Mouse (Mus musculus) kidney, postnatal 36 days (tissue): Measurements from ENCODE around the gene Cuedc2.
A peak's percentile ranks its signal among the peaks of the same experiment; 100 is the strongest.

Experiments used
- DNase-seq, 2 experiments: peaks; one replicate each; pipeline ENCODE4 v3.0.0; 2021 to 2022; ENCODE audit warnings: mixed read lengths in 2 of 2

Cuedc2 gene

DNA sequence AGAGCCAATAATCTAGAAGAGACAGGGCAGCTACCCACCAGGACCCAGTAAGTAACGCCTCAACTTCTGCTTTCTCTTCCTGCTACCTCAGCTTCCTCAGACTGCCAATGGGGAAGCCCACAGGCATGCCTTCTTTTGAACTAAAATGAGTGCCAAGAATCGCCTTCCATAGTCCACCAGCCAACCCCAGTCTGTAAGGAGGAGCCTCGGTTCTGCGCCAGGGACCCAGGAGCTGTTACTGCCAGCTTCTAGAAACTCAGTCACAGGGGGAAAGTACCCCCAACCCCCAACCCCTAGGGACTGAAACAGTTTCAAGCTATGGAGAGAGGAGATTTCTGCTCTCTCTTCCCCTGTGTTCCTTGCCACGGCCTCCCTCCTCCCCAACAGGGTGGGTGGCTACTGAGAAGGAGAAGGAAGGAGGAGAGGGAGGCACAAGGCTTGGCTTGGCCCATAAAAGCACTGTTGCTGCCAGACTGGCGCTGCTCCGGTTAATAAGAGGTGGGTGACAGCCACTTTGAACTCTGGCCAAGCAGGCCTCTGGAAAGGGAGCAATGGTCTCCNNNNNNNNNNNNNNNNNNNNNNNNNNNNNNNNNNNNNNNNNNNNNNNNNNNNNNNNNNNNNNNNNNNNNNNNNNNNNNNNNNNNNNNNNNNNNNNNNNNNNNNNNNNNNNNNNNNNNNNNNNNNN is 927 bp upstream of the Cuedc2 start:
- DNase-seq = no peak

DNA sequence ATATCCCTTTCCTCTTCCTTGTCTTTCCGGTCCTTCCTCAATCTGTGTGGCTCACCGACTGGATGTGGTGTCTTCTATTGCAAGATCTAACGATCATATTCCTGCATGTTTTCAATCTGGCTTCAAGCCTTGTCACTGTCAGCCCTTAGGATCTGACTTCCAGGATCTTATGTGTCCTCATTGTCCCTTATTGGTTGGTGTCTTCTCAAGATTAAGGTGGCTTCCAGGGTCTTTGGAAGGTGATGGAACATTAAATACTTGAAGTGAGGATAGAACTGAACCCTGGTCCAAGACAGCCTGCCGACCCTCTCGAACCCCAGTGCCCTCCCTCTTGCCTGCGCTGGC is 412 bp upstream of the Cuedc2 start:
- no peak for DNase-seq

DNA sequence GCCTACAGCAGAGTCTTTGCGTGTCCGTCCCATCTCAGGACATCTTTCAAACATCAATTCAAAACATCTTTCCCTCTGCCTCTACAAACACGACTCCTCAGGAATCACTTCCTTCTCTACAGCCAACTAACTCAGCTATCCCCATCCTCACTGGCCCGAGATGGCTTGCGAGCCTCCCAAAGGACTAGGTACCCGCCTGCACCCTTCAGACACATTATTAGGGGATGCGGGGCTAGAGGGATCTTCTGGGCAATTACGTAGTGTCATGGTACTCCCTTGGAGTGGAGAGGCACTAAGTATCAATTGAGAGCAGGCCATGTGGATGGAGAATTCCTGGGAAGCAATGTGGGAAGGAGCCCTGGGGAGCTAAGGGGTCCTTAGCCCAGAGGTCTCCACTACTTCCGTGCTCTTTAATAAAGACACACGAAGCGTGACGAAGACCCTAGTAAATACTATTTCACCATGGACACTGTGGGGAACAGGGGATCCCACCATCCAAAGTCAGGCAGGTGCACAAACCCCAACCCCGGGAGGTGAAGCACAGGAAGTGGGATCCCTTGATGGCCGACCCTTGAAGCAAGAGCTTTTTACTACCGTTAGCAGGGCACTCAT is 677 bp downstream of the Cuedc2 start:
- DNase-seq = no peak

DNA sequence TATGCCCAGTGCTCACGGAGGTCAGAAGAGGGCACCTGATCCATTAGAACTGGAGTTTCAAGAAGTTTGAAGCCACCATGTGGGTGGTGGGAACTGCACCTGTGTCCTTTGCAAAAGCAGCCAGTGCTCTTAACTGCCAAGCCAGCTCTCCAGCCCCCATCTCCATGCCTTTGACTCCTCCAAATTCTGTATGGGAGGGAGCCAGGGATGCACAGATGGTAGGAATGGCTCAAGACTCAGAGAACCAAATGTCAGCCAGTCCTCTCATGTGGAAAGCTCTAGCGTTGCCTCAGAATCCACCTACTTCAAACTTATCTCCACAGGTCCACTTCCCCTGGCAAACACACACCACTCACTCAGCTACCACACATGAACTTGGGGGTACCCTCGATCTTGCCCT is 4.6 kb downstream of the Cuedc2 start:
- no peak for DNase-seq

DNA sequence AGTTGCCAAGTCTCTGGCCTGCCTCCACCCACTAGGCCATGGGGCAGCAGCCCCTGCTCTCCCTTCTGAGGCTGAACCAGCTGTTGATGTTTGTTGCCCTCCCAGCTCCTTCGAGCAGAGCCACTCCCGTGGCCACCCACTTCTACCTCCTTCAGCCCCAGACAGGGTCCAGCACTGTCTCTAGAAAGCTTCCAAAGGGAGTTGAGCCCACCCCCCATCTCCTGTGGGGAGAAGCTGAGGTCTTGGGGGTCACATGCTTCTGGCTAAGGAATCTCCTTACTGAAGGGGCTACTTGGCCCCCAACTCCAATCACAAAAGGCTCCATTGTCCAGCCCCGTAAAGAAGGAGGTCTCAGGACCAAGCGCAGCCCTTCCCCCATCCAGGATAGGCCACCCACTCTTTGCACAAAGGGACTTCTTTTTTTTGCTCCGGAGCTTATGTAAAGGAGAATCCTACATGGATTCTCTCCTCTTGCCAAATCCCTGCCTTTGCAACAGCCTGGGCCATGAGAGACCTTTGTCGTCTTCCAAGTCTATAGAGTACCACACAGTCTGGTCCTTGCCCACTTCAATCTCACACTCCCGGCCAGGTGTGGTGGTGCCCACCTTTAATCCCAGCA is 5.7 kb downstream of the Cuedc2 start:
- no peak for DNase-seq

DNA sequence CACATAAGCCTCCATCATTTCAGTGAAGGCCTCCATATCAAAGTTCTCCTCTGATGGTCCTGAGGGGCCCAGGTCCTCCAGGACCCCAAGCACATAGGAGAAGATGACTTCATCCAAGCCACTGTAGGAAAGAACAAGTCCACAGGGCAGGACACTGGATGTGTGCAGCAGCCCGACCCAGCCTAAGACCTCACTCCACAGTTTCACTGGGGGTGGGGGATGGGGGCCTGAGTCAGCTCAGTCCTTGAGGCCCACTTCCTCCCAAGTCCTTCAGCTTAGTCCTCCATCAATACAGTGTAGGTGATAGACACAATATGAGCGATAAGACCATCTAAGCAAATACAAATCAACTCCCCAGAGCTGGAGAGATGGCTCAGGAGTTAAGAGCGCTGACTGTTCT is 6.6 kb downstream of the Cuedc2 start:
- DNase-seq = no peak

DNA sequence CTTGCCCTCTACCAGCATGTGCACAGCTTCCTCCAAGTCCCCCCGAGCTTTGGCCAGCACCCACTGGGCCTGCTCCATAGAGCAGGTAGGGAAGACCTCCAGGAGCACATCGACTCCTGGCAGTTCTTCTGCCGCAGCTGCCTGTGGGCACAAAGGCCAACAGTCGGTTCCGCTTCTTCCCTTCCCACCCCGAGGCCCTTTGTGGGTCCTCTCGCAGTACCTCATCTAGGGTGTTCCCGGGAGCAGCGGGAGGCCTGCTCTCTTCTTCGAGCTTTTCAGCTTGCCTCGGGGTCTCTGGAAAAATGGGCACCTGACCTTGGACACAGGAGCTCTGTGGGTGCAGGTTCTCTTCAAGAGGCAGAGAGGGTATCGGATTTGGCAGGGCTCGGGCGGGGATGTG is 7.2 kb downstream of the Cuedc2 start:
- DNase-seq = no peak

DNA sequence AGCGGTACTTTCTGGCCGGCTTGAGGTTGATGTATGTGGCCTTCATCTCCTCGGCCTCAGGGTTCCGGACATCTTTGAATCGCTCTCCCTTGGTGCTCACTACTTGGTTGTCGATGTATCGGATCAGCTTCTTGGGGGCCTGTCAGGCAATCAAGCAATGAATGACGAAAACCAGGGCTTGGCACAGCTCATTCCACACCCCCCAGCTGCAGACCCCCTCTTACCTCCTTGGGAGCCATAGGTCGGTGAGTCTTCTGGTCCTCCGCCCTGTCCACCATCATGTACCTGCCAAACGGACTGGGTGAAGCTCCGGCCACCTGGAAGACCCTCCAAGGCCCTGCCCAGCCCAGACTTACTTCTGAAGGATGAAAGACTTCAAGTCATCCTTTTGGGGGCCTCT is 7.8 kb downstream of the Cuedc2 start:
- DNase-seq = no peak

DNA sequence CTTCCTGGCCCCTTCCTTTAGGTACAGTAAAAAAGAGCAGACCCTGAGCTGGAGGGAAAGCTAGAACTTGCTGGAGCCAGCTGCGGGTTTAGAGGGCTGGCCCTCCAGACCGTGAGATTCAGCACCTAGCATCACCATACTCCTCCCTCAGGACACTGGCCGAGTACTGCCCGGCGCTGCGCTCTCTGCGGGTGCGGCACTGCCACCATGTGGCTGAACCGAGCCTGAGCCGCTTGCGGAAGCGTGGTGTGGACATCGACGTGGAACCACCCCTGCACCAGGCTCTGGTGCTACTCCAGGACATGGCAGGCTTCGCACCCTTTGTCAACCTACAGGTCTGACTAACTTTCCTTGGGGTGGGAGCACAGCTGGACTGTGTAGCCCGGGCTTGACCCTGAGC is 8.6 kb downstream of the Cuedc2 start:
- DNase-seq = peak; percentile 86 to 93

DNA sequence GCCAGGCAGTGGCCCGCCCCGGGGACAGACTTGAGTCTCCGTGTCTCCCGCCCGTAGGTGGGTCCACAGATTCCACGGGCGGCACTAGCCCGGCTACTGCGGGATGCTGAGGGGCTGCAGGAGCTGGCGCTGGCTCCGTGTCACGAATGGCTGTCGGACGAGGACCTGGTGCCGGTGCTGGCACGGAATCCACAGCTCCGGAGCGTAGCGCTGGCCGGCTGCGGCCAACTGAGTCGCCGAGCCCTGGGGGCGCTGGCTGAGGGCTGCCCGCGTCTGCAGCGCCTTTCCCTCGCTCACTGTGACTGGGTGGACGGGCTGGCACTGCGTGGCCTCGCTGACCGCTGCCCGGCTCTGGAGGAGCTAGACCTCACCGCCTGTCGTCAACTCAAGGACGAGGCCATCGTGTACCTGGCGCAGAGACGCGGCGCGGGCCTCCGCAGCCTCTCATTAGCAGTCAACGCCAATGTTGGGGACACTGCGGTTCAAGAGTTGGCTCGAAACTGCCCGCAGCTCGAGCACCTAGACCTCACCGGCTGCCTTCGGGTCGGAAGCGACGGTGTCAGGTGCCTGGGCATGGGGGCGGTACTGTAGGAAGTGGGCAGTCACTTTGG is 9.4 kb downstream of the Cuedc2 start:
- peak in 1 of 2 experiments; percentile 48 for DNase-seq

DNA sequence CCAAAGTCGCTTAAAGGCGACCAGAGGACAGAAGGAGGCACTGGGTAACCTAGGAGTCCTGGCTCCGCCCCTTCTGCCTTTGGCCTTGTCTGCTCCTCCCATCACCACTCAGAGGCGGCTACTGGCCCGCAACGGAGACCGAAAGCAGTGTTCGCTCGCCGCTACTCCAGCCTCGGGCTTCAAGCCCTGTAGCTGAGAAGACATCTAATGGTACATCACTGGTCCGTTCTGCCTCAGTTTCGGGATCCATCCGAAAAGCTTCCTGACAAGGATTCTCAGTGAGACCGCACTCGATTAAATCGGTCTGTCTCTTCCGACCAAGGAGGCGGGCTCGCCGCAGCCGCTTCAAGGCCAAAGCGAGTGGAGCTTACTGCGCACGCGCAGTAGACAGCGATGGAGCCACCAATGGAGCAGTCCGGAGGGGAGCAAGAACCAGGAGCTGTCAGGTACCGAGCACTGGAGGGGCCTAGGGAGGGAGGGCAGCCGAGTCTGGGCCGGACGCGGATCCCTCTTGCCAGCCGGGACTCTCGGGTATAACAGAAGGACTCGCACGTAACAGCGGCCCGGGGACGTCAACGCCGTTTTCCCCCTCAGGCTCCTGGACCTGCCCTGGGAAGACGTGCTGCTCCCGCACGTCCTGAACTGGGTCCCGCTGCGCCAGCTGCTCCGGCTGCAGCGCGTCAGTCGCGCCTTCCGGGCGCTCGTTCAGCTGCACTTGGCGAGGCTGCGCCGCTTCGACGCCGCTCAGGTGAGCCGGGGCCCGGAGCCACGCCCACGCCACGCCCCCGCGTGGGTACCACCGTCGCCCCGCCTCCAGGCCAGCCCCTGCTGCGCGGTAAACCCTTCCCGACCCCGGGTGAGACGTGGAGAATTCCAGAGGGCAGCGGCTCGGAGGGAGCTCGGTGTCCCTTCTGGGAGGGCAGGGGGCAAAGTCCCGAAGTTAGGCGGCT is 10.1 kb downstream of the Cuedc2 start, which contains the start of gene Fbxl15:
Gene Fbxl15 (plus strand): TSS at position 104 of the 950 bp plus-strand sequence.
- DNase-seq = peak; percentile 95

DNA sequence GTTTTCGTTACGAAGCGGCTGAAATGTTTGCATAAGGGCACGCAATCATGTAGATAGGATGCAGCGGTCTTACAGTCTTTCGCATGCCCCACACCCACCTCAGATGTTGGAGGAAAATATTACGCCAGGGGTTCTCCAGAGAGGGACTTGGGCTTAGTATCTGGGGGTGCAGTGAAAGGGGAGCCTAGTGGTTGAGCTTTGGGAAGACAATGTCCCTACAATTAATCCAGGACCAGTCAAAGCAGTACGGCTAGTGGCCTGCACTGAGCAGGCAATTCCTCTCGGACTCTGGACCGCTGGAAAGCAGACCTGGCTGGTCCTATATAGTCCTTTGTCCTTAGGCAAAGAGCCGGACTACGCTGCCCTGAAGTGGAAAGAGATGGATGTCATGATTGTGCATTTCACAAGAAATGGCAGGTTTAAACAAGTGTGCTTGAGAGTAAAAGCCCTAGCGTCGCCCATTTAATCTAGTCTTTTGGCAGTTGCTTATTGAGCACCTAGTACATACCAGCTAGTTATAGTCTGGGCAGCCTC is 10.9 kb downstream of the Cuedc2 start:
- peak; percentile 20 to 37 for DNase-seq

DNA sequence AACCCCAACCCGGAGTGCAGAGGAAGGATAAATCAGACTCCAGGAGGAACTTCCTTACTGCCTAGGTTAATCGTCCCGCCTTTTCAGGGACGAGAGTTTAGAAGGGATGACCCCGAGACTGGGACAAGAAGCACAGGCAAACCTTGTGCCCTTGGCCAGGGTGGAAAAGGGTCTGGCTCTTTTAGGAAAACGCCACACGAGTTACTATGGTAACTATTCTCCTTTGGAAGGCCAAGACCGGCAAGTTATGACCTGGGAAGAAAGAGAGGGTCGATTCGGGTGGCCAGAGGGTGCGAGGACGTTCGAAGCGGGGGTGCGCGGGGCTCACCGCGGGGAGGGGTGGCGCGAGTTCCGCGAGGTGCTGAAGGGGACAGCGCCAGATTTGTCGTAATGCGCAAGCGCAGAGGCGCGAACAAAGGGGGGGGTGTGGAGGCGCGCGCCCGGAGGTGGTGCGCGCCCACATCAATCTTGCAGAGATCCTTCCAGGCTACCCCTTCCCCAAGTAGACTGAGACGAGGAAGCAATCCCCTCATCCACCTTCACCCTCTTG is 11.7 kb downstream of the Cuedc2 start, which contains the start of gene Psd:
Gene Psd (minus strand): TSS at position 401 of the 550 bp plus-strand sequence.
- peak in 1 of 2 experiments; percentile 76 for DNase-seq

DNA sequence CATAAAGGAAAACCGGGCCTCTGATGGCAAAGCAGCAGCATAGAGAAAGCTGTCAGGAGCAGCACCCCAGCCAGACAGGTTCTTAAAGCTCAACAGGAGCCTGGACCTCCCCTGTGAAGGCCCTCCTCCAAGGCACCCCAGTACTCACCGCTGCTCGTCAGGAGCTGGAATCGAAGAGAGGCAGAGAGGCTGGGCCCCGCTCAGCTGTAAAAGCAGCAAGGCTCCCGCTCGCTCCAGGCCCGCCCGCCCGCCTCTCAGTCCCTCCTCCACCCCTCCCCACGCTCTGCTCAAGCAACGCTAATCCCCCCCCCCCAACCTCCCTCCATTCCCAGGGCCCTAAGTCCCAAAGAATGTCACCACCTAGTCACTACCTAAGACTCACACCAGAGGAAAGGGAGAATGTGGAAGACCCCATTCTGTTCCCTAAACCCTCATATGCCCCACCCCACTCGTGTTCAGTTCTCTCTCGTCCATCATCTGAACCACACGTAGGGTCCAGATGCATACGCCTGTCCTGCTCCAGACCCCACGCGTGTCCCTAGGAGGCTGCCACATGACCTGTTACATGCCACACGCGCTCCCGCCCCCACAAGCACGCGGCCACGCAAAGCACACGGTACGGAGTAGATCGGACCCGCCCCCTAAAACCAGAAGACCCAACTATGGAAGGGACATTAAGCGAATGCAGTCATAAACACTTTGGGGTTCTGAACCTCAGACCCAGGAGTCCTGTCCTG is 12.3 kb downstream of the Cuedc2 start:
- DNase-seq = no peak

DNA sequence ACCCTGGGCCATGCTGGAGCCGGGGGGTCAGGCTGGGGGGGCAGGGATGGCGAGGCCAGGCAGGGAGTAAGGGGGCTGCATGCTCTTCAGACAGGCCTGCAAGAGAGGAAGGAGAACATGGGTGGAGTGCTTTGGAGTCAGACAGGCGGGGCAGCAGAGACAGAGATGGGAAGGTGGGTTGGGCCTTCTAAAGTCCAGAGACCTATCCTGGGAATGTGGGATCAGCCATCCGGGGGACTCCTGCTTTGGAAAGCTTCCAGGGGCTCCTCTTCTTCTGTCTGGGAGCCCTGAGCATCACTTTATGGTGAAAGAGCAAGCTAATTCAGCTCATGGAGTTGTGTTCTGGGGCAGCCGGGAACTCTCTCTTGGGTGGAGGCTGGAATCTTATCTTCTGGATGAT is 13.6 kb downstream of the Cuedc2 start:
- no peak for DNase-seq

DNA sequence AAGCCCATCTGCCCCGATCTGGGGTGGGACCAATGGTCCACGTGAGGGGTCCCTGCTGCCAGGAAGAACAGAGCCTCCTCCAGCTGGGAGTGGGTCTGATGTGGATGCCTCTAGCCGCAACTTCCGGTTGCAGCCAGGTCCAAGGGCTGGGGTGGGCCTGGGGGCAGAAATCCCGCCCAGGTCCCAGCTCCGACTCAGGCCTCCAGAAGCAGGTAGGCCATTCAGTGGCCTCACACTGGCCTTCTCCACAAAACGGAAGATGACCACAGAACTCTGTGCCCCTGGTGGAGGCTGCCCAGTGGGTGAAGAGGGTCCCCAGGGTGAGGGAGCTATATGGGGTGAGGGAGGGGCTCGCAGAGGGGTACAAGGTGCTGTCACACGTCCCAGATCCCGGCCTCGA is 14.1 kb downstream of the Cuedc2 start:
- no peak for DNase-seq

DNA sequence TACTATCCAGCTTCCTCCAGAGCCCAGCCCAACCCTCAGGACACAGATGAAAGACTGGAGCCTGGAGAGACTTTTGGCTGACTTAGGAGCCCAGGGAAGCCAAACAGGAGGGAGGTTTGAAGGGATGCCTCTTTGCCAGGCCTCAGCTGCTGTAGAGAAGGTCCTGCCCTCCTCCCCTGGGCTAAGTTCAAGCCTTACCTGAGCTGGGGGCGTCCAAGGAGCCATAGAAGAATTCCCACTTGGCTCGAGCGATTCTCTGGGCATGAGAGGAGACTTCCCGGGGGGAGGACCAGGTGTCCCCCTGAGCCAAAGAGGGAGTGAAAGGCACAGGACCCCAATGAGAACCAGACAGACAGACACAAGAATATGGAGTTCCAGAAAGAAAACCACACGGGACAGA is 14.8 kb downstream of the Cuedc2 start:
- no peak for DNase-seq

DNA sequence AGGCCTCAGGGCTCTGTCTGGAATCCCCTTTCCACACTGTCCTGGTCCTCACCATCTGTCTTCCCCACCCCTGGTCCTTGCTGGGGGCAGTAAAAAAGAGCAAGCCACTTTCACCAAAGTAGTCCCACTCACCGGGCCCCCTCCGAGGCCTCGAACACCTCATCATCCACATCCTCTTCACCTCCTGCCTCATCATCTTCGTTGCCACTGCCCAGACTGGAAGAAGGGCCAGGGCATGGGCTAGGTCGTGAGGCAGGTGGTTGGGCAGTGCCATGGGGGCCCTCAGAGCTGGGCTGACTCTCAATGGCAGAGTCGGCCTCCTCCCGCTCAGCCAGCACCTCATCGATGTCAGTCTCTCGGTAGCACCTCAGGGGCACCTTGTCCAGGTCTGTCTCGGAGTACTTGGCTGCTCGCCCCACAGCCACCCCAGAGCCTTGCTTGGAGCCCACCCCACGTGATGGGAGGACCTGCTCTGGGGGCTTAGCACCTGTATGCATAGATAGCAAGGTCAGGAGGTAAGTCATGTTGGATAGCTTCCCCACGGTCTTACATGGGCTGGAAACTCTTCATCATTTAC is 15.4 kb downstream of the Cuedc2 start:
- no peak for DNase-seq

DNA sequence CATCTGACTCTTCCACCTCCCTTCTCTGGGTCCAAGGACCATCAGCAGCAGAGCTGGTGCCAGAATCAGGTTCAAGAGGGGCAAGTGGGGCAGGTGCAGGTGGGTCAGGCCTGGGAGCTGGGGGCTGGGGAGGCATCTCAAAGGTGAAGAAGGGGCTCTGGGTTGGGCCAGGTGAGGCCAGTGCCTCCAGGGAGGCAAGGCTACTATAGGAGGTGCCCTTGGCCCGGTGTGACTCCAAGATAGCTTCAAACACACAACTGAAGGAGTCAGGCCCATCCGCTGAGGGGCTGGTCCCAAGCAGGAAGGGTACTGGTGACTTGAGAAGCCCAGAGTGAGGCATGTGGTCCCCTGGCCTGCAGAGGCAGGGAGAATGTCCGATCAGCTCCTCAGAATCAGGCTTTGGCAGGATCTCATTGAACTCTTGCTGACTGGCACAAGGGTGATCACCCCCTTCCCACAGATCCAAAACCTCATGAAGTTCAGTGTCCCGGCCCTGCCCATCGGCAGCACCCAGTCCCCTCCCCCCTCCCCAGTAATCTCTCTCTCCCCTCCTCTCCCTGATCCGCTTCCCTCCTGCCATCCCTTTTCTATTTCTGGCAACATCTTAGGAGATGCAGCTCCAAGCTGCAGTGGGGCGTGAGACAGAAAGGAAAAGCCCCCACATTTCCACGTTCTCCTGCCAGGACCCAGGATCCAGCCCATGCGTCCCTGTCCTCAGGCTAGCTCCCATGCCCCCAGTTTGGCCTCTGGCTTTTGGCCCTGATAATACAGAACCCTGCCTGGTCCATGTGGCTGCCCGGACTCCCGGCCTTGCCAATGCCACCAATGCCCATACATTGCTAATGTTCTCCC is 16.1 kb downstream of the Cuedc2 start:
- DNase-seq = no peak
